Mouse (Mus musculus): ENCODE data around the gene Pwp2. TPM values are rescaled to one million over a fixed set of nuclear protein-coding genes. Genes with fewer than 3 reads are reported as not detected.
"Not testable (repeated sequence)": the region's sequence is repeated elsewhere in the genome, so short reads cannot be mapped to it uniquely, and the experiment has no call there.

The Pwp2 gene
- polyA plus RNA-seq, 1 experiment from 2014 or later, result 5.8 TPM

- H3K4me2 ChIP-seq (replicated peaks; ENCODE audit: low read depth, low read length), result no peak overlapping the region
- no peak overlapping the region for H3K27ac ChIP-seq (ENCODE audit: low read length)
- 81% methylated on average over 5 of the region's 5 CpGs for WGBS
- DNase-seq (ENCODE audit: low spot score), result no peak
- H3K4me3 ChIP-seq (ENCODE audit: low read depth, low read length), result no peak overlapping the region
- H3K27me3 ChIP-seq (replicated peaks; ENCODE audit: insufficient read depth, low read length), result no peaks in the 10 kb centered on the region
- TF ChIP-seq CTCF (IDR thresholded peaks at IDR 0.05) (no peak), EP300 (IDR thresholded peaks at IDR 0.05) (no peak)
- ATAC-seq, result no peak
- H3K9ac ChIP-seq (replicated peaks; ENCODE audit: low read depth), result no peak overlapping the region
- no peaks in the 10 kb centered on the region for H3K36me3 ChIP-seq (ENCODE audit: insufficient read depth, low read length)
- no peaks in the 10 kb centered on the region for H3K4me1 ChIP-seq (ENCODE audit: insufficient read depth, low read depth, low read length)
- no peaks in the 10 kb centered on the region for H3K9me3 ChIP-seq (ENCODE audit: low read length)
Measured at GRCm38 (mm10) chr10:78126311-78126710, 58.6 kb downstream of the Pwp2 start.

- WGBS, result 61% methylated on average over 8 of the region's 8 CpGs
- ATAC-seq, result not testable (repeated sequence)
Measured at GRCm38 (mm10) chr10:78125061-78125460, 59.9 kb downstream of the Pwp2 start.

GRCm38 (mm10) chr10:78124137-78124536 lies 60.8 kb downstream of the Pwp2 start:
- H3K4me2 ChIP-seq (replicated peaks; ENCODE audit: low read depth, low read length); H3K9me3 ChIP-seq (ENCODE audit: low read length); H3K36me3 ChIP-seq (ENCODE audit: insufficient read depth, low read length); H3K27me3 ChIP-seq (replicated peaks; ENCODE audit: insufficient read depth, low read length); H3K4me3 ChIP-seq (ENCODE audit: low read depth, low read length); ATAC-seq; H3K27ac ChIP-seq (ENCODE audit: low read length); H3K4me1 ChIP-seq (ENCODE audit: insufficient read depth, low read depth, low read length); DNase-seq (ENCODE audit: low spot score); H3K9ac ChIP-seq (replicated peaks; ENCODE audit: low read depth): not testable (repeated sequence)
- 36% methylated on average over 6 of the region's 6 CpGs for WGBS

More at GRCm38 (mm10) chr10:78125061-78125460, 59.9 kb downstream of the Pwp2 start:
- not testable (repeated sequence) for H3K9me3 ChIP-seq (ENCODE audit: low read length); DNase-seq (ENCODE audit: low spot score); H3K4me3 ChIP-seq (ENCODE audit: low read depth, low read length); H3K27me3 ChIP-seq (replicated peaks; ENCODE audit: insufficient read depth, low read length); H3K27ac ChIP-seq (ENCODE audit: low read length); H3K4me2 ChIP-seq (replicated peaks; ENCODE audit: low read depth, low read length); H3K4me1 ChIP-seq (ENCODE audit: insufficient read depth, low read depth, low read length); H3K36me3 ChIP-seq (ENCODE audit: insufficient read depth, low read length); H3K9ac ChIP-seq (replicated peaks; ENCODE audit: low read depth)

Other genes starting within 250 kb of the Pwp2 start
- gene Trpm2, start 214.6 kb downstream of the Pwp2 start, polyA plus RNA-seq (2015; fragmentation: Nextera tagmentation; extraction: Ambion mirVana), result 0.52 and 0.74 TPM in 2 replicates
- gene 1810043G02Rik, start 206.6 kb downstream of the Pwp2 start, polyA plus RNA-seq (2015; fragmentation: Nextera tagmentation; extraction: Ambion mirVana), result 15.1 and 16.8 TPM in 2 replicates
- gene Pfkl, start 175.1 kb downstream of the Pwp2 start, polyA plus RNA-seq (2015; fragmentation: Nextera tagmentation; extraction: Ambion mirVana), result 35.6 and 40.0 TPM in 2 replicates
- gene Dnmt3l, start 143.2 kb downstream of the Pwp2 start, polyA plus RNA-seq (2015; fragmentation: Nextera tagmentation; extraction: Ambion mirVana), result 0.36 TPM in 1 of 2 replicates, not detected in the other
- not detected in 2 replicates for gene Aire, start 141.5 kb downstream of the Pwp2 start, polyA plus RNA-seq (2015; fragmentation: Nextera tagmentation; extraction: Ambion mirVana)
- 5.4 and 5.8 TPM in 2 replicates for gene Icosl, start 115.8 kb downstream of the Pwp2 start, polyA plus RNA-seq (2015; fragmentation: Nextera tagmentation; extraction: Ambion mirVana)
- 24.8 and 27.0 TPM in 2 replicates for gene D10Jhu81e, start 15.4 kb downstream of the Pwp2 start, polyA plus RNA-seq (2015; fragmentation: Nextera tagmentation; extraction: Ambion mirVana)
- 19.2 and 19.9 TPM in 2 replicates for gene Trappc10, start 59.5 kb upstream of the Pwp2 start, polyA plus RNA-seq (2015; fragmentation: Nextera tagmentation; extraction: Ambion mirVana)
- 119 and 129 TPM in 2 replicates for gene Agpat3, start 167.3 kb upstream of the Pwp2 start, polyA plus RNA-seq (2015; fragmentation: Nextera tagmentation; extraction: Ambion mirVana)
- 171 and 175 TPM in 2 replicates for gene Rrp1, start 227.9 kb upstream of the Pwp2 start, polyA plus RNA-seq (2015; fragmentation: Nextera tagmentation; extraction: Ambion mirVana)
- 440 and 490 TPM in 2 replicates for gene Cstb, start 240.5 kb upstream of the Pwp2 start, polyA plus RNA-seq (2015; fragmentation: Nextera tagmentation; extraction: Ambion mirVana)

All from lung, postnatal 0 days (tissue).